Mouse (Mus musculus): ENCODE measurements around the gene T. TPM values are rescaled to one million over a fixed set of nuclear protein-coding genes. Genes with fewer than 3 reads are reported as not detected.

T gene
- polyA plus RNA-seq, 1 experiment, result 12.5 TPM

DNA sequence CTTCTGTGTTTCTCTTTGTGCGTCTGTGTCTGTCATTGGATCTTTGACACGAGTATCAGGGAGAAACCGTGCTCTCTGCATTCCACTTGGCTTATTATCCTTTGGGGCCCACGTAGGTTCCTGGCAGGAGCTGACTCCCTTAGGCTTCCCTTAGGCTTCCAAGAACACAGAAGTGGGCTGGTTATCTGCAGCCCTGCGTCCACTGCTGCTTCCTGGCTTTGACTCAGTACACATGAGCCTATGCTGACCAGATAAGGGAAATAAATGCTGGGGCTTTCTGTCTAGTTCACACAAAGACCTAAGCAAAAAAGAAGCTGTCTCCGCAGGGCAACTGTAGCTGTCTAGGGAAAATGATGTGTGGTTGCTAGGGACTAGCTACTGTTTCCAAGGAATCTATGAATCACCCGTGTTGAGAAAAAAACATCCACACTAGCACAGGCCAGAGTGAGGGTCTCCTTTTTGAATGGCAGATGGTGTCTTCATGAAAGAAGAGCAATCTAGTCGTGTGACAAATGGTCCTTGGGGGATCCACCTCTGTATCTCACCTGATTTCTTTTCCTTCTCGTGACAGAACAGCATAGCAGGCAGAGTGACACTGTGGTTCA lies 22.7 kb downstream of the T start:
- Histone ChIP-seq H3K9ac (ENCODE audit: low read depth, poor library complexity, severe bottlenecking) (no peak overlapping the region), H3K9me3 (replicated peaks; ENCODE audit: control insufficient read depth, insufficient read depth, low read length, poor library complexity, severe bottlenecking) (no peaks in the 10 kb centered on the region), H3K4me3 (ENCODE audit: low read depth, low read length) (no peak overlapping the region), H3K27ac (ENCODE audit: insufficient read depth, low read length) (no peak overlapping the region), H3K36me3 (ENCODE audit: control insufficient read depth, insufficient read depth, low read length, poor library complexity, severe bottlenecking) (no peaks in the 10 kb centered on the region), H3K27me3 (ENCODE audit: control insufficient read depth, insufficient read depth, low read length, poor library complexity, severe bottlenecking) (no peaks in the 10 kb centered on the region), H3K4me1 (ENCODE audit: control insufficient read depth, insufficient read depth, low read length) (no peaks in the 10 kb centered on the region)
- TF ChIP-seq POLR2A (IDR thresholded peaks at IDR 0.05; ENCODE audit: insufficient read depth, low read length) (no peak), EP300 (IDR thresholded peaks at IDR 0.05; ENCODE audit: insufficient read depth, low read depth, low read length) (no peak), CTCF (IDR thresholded peaks at IDR 0.05; ENCODE audit: low read depth, low read length) (no peak)

DNA sequence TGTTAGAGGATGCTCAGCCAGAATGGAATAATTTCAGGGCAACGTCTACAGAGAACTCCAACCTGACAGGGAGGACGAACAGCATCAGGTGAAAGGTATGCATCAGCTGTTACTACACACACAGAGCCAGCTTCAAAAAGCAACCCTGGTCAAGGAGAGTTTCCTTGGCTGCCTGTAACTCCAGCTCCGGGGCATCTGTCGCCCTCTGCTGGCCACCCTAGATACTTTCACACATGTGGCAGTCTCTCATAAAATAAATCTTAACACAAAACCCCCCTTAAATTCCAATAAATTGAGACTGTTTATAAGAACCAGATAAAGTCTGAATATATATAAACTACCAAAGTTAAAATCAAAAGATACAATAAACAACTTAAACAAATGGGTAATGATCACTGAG lies 27.3 kb downstream of the T start:
- Histone ChIP-seq H3K9me3 (replicated peaks; ENCODE audit: control insufficient read depth, insufficient read depth, low read length, poor library complexity, severe bottlenecking) (no peaks in the 10 kb centered on the region), H3K27me3 (ENCODE audit: control insufficient read depth, insufficient read depth, low read length, poor library complexity, severe bottlenecking) (no peaks in the 10 kb centered on the region), H3K4me1 (ENCODE audit: control insufficient read depth, insufficient read depth, low read length) (no peaks in the 10 kb centered on the region), H3K4me3 (ENCODE audit: low read depth, low read length) (no peak overlapping the region), H3K36me3 (ENCODE audit: control insufficient read depth, insufficient read depth, low read length, poor library complexity, severe bottlenecking) (no peaks in the 10 kb centered on the region), H3K9ac (ENCODE audit: low read depth, poor library complexity, severe bottlenecking) (no peak overlapping the region), H3K27ac (ENCODE audit: insufficient read depth, low read length) (no peak overlapping the region)
- TF ChIP-seq EP300 (IDR thresholded peaks at IDR 0.05; ENCODE audit: insufficient read depth, low read depth, low read length) (no peak), CTCF (IDR thresholded peaks at IDR 0.05; ENCODE audit: low read depth, low read length) (peak; percentile 78)

- H3K27me3 ChIP-seq (ENCODE audit: control insufficient read depth, insufficient read depth, low read length, poor library complexity, severe bottlenecking), result no peaks in the 10 kb centered on the region
These were observed 29.4 kb downstream of the T start for GRCm38 (mm10) chr17:8463482-8464128.

DNA sequence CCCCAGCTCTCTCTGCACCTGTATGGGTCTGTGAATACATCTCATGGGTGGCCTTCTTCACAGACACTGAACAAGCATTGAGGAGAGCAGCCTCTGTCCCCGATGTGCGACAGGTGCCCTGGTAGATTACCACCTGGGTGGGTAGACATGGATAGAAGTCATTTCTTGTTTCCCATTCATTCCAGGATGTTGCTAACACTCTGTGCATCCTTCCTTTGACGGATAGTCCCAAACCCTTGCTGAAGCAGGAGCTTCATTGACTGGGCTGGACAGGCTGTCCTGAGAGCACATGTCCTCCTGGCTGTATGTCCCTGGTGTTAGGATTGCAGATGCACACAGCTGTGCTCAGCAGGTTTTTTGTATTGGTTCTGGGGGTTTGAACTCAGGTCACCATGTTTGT lies 33.5 kb downstream of the T start:
- Histone ChIP-seq H3K4me1 (ENCODE audit: control insufficient read depth, insufficient read depth, low read length) (no peaks in the 10 kb centered on the region), H3K27ac (ENCODE audit: insufficient read depth, low read length) (no peak overlapping the region), H3K9me3 (replicated peaks; ENCODE audit: control insufficient read depth, insufficient read depth, low read length, poor library complexity, severe bottlenecking) (no peaks in the 10 kb centered on the region), H3K9ac (ENCODE audit: low read depth, poor library complexity, severe bottlenecking) (no peak overlapping the region), H3K27me3 (ENCODE audit: control insufficient read depth, insufficient read depth, low read length, poor library complexity, severe bottlenecking) (no peaks in the 10 kb centered on the region), H3K36me3 (ENCODE audit: control insufficient read depth, insufficient read depth, low read length, poor library complexity, severe bottlenecking) (no peaks in the 10 kb centered on the region), H3K4me3 (ENCODE audit: low read depth, low read length) (no peak overlapping the region)
- TF ChIP-seq CTCF (IDR thresholded peaks at IDR 0.05; ENCODE audit: low read depth, low read length) (no peak), POLR2A (IDR thresholded peaks at IDR 0.05; ENCODE audit: insufficient read depth, low read length) (no peak), EP300 (IDR thresholded peaks at IDR 0.05; ENCODE audit: insufficient read depth, low read depth, low read length) (no peak)

More at GRCm38 (mm10) chr17:8463482-8464128, 29.4 kb downstream of the T start:
- H3K4me1 ChIP-seq (ENCODE audit: control insufficient read depth, insufficient read depth, low read length), result no peaks in the 10 kb centered on the region
- no peak overlapping the region for H3K9ac ChIP-seq (ENCODE audit: low read depth, poor library complexity, severe bottlenecking)
- H3K36me3 ChIP-seq (ENCODE audit: control insufficient read depth, insufficient read depth, low read length, poor library complexity, severe bottlenecking), result no peaks in the 10 kb centered on the region
- H3K27ac ChIP-seq (ENCODE audit: insufficient read depth, low read length), result no peak overlapping the region
- TF ChIP-seq CTCF (IDR thresholded peaks at IDR 0.05; ENCODE audit: low read depth, low read length), result peak; percentile 87
- TF ChIP-seq POLR2A (IDR thresholded peaks at IDR 0.05; ENCODE audit: insufficient read depth, low read length), result no peak
- no peaks in the 10 kb centered on the region for H3K9me3 ChIP-seq (replicated peaks; ENCODE audit: control insufficient read depth, insufficient read depth, low read length, poor library complexity, severe bottlenecking)
- no peak overlapping the region for H3K4me3 ChIP-seq (ENCODE audit: low read depth, low read length)

DNA sequence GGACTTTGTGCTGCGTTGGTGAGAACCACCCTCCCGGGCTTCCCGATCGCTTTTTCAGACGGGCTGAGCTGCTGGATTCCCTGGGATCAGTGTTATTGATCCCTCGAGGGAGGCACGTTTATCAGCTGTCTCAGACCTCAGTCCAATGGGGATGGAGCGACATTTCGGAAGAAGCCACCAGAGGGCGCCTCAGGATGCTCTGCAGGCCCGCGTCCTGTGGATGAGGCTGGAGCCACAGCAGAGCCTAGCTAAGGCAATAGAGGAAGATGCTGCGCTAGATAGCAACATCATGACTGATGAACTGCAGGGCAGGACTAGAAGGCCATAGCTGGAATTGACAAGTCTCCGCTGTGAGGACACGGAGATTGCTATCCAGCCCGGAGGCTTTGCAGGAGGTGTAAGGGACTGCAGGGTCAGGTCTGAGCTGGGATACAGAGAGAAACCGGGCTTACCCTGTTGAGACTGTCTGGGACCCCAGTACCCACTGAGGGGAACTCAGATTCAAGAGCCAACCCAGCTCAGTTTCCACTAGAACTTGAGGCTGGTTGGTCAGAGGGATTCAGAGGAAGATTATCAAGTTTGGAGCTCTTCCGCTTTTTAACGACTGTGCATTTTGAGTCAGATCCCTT lies 34.6 kb downstream of the T start:
- no peaks in the 10 kb centered on the region for H3K36me3 ChIP-seq (ENCODE audit: control insufficient read depth, insufficient read depth, low read length, poor library complexity, severe bottlenecking)
- no peaks in the 10 kb centered on the region for H3K9me3 ChIP-seq (replicated peaks; ENCODE audit: control insufficient read depth, insufficient read depth, low read length, poor library complexity, severe bottlenecking)
- TF ChIP-seq EP300 (IDR thresholded peaks at IDR 0.05; ENCODE audit: insufficient read depth, low read depth, low read length) (no peak), CTCF (IDR thresholded peaks at IDR 0.05; ENCODE audit: low read depth, low read length) (peak; percentile 82), POLR2A (IDR thresholded peaks at IDR 0.05; ENCODE audit: insufficient read depth, low read length) (no peak)
- no peak overlapping the region for H3K9ac ChIP-seq (ENCODE audit: low read depth, poor library complexity, severe bottlenecking)
- no peak overlapping the region for H3K4me3 ChIP-seq (ENCODE audit: low read depth, low read length)
- no peaks in the 10 kb centered on the region for H3K27me3 ChIP-seq (ENCODE audit: control insufficient read depth, insufficient read depth, low read length, poor library complexity, severe bottlenecking)
- no peak overlapping the region for H3K27ac ChIP-seq (ENCODE audit: insufficient read depth, low read length)
- H3K4me1 ChIP-seq (ENCODE audit: control insufficient read depth, insufficient read depth, low read length), result no peaks in the 10 kb centered on the region

- no peaks in the 10 kb centered on the region for H3K9me3 ChIP-seq (replicated peaks; ENCODE audit: control insufficient read depth, insufficient read depth, low read length, poor library complexity, severe bottlenecking)
- H3K36me3 ChIP-seq (ENCODE audit: control insufficient read depth, insufficient read depth, low read length, poor library complexity, severe bottlenecking), result no peaks in the 10 kb centered on the region
- TF ChIP-seq POLR2A (IDR thresholded peaks at IDR 0.05; ENCODE audit: insufficient read depth, low read length), result no peak
- TF ChIP-seq CTCF (IDR thresholded peaks at IDR 0.05; ENCODE audit: low read depth, low read length), result no peak
- TF ChIP-seq EP300 (IDR thresholded peaks at IDR 0.05; ENCODE audit: insufficient read depth, low read depth, low read length), result no peak
- no peak overlapping the region for H3K9ac ChIP-seq (ENCODE audit: low read depth, poor library complexity, severe bottlenecking)
- H3K27me3 ChIP-seq (ENCODE audit: control insufficient read depth, insufficient read depth, low read length, poor library complexity, severe bottlenecking), result no peaks in the 10 kb centered on the region; the same call in 1 of the 2 replicates
- H3K4me1 ChIP-seq (ENCODE audit: control insufficient read depth, insufficient read depth, low read length), result no peaks in the 10 kb centered on the region
- H3K4me3 ChIP-seq (ENCODE audit: low read depth, low read length), result no peak overlapping the region
- no peak overlapping the region for H3K27ac ChIP-seq (ENCODE audit: insufficient read depth, low read length)
These were observed 44.3 kb downstream of the T start for GRCm38 (mm10) chr17:8478554-8478953.
